Mouse (Mus musculus): ENCODE data around the gene Btbd16. TPM values are rescaled to one million over a fixed set of nuclear protein-coding genes. Genes with fewer than 3 reads are reported as not detected.

Btbd16 gene
- polyA plus RNA-seq, 1 experiment from 2014 or later, result not detected

GRCm38 (mm10) chr7:130800681-130801080, 26.8 kb downstream of the Btbd16 start:
- H3K27ac ChIP-seq (ENCODE audit: low read depth, low read length), result no peak overlapping the region
- no peak for ATAC-seq (replicated peaks; ENCODE audit: insufficient number of reproducible peaks, low FRiP score, low TSS enrichment)
- H3K9ac ChIP-seq (ENCODE audit: low read depth, low read length), result no peak overlapping the region
- no peaks in the 10 kb centered on the region for H3K27me3 ChIP-seq (ENCODE audit: control insufficient read depth, insufficient read depth, low read length)
- no peak overlapping the region for H3K4me3 ChIP-seq (ENCODE audit: low read depth, low read length)
- H3K9me3 ChIP-seq (replicated peaks; ENCODE audit: control insufficient read depth, low read length), result no peaks in the 10 kb centered on the region
- H3K4me2 ChIP-seq, result no peak overlapping the region
- no peaks in the 10 kb centered on the region for H3K36me3 ChIP-seq (ENCODE audit: control insufficient read depth, insufficient read depth, low read length)
- WGBS (ENCODE audit: insufficient replicate concordance), result 59% methylated on average over 4 of the region's 4 CpGs
- no peaks in the 10 kb centered on the region for H3K4me1 ChIP-seq (ENCODE audit: control insufficient read depth, insufficient read depth, low read length)

- Histone ChIP-seq H3K27me3 (ENCODE audit: control insufficient read depth, insufficient read depth, low read length) (no peaks in the 10 kb centered on the region), H3K27ac (ENCODE audit: low read depth, low read length) (no peak overlapping the region), H3K4me2 (no peak overlapping the region), H3K9ac (ENCODE audit: low read depth, low read length) (no peak overlapping the region), H3K9me3 (replicated peaks; ENCODE audit: control insufficient read depth, low read length) (no peaks in the 10 kb centered on the region), H3K4me3 (ENCODE audit: low read depth, low read length) (no peak overlapping the region), H3K36me3 (ENCODE audit: control insufficient read depth, insufficient read depth, low read length) (no peaks in the 10 kb centered on the region), H3K4me1 (ENCODE audit: control insufficient read depth, insufficient read depth, low read length) (no peaks in the 10 kb centered on the region)
- no peak for ATAC-seq (replicated peaks; ENCODE audit: insufficient number of reproducible peaks, low FRiP score, low TSS enrichment)
- 84% methylated on average over 4 of the region's 4 CpGs for WGBS (ENCODE audit: insufficient replicate concordance)
These were observed 27.9 kb downstream of the Btbd16 start for GRCm38 (mm10) chr7:130801811-130802210.

- Histone ChIP-seq H3K9me3 (replicated peaks; ENCODE audit: control insufficient read depth, low read length) (no peaks in the 10 kb centered on the region), H3K27ac (ENCODE audit: low read depth, low read length) (no peak overlapping the region), H3K9ac (ENCODE audit: low read depth, low read length) (no peak overlapping the region), H3K27me3 (ENCODE audit: control insufficient read depth, insufficient read depth, low read length) (no peaks in the 10 kb centered on the region), H3K4me1 (ENCODE audit: control insufficient read depth, insufficient read depth, low read length) (no peaks in the 10 kb centered on the region), H3K4me2 (no peak overlapping the region), H3K4me3 (ENCODE audit: low read depth, low read length) (no peak overlapping the region), H3K36me3 (ENCODE audit: control insufficient read depth, insufficient read depth, low read length) (no peaks in the 10 kb centered on the region)
- no peak for ATAC-seq (replicated peaks; ENCODE audit: insufficient number of reproducible peaks, low FRiP score, low TSS enrichment)
- WGBS (ENCODE audit: insufficient replicate concordance), result 89% methylated on average over 8 of the region's 8 CpGs
These were observed 29.5 kb downstream of the Btbd16 start for GRCm38 (mm10) chr7:130803251-130803825.

- H3K27me3 ChIP-seq (ENCODE audit: control insufficient read depth, insufficient read depth, low read length), result no peaks in the 10 kb centered on the region
- 71% methylated on average over 5 of the region's 5 CpGs for WGBS (ENCODE audit: insufficient replicate concordance)
These were observed 31.1 kb downstream of the Btbd16 start for GRCm38 (mm10) chr7:130804991-130805390.

GRCm38 (mm10) chr7:130807749-130808148, 33.9 kb downstream of the Btbd16 start:
- no peak for ATAC-seq (replicated peaks; ENCODE audit: insufficient number of reproducible peaks, low FRiP score, low TSS enrichment)

More at GRCm38 (mm10) chr7:130804991-130805390, 31.1 kb downstream of the Btbd16 start:
- no peaks in the 10 kb centered on the region for H3K36me3 ChIP-seq (ENCODE audit: control insufficient read depth, insufficient read depth, low read length)
- H3K4me3 ChIP-seq (ENCODE audit: low read depth, low read length), result no peak overlapping the region
- no peaks in the 10 kb centered on the region for H3K9me3 ChIP-seq (replicated peaks; ENCODE audit: control insufficient read depth, low read length)
- no peak overlapping the region for H3K27ac ChIP-seq (ENCODE audit: low read depth, low read length)
- ATAC-seq (replicated peaks; ENCODE audit: insufficient number of reproducible peaks, low FRiP score, low TSS enrichment), result no peak
- H3K4me2 ChIP-seq, result no peak overlapping the region
- H3K9ac ChIP-seq (ENCODE audit: low read depth, low read length), result no peak overlapping the region
- H3K4me1 ChIP-seq (ENCODE audit: control insufficient read depth, insufficient read depth, low read length), result no peaks in the 10 kb centered on the region

GRCm38 (mm10) chr7:130808694-130809093, 34.8 kb downstream of the Btbd16 start:
- Histone ChIP-seq H3K9me3 (replicated peaks; ENCODE audit: control insufficient read depth, low read length) (no peaks in the 10 kb centered on the region), H3K27me3 (ENCODE audit: control insufficient read depth, insufficient read depth, low read length) (no peaks in the 10 kb centered on the region), H3K4me3 (ENCODE audit: low read depth, low read length) (no peak overlapping the region), H3K36me3 (ENCODE audit: control insufficient read depth, insufficient read depth, low read length) (no peaks in the 10 kb centered on the region), H3K27ac (ENCODE audit: low read depth, low read length) (no peak overlapping the region), H3K4me1 (ENCODE audit: control insufficient read depth, insufficient read depth, low read length) (no peaks in the 10 kb centered on the region), H3K4me2 (no peak overlapping the region), H3K9ac (ENCODE audit: low read depth, low read length) (no peak overlapping the region)
- no peak for ATAC-seq (replicated peaks; ENCODE audit: insufficient number of reproducible peaks, low FRiP score, low TSS enrichment)
- 42% methylated on average over 6 of the region's 6 CpGs for WGBS (ENCODE audit: insufficient replicate concordance)

More at GRCm38 (mm10) chr7:130807749-130808148, 33.9 kb downstream of the Btbd16 start:
- H3K27me3 ChIP-seq (ENCODE audit: control insufficient read depth, insufficient read depth, low read length), result no peaks in the 10 kb centered on the region
- WGBS (ENCODE audit: insufficient replicate concordance), result 60% methylated on average over 8 of the region's 8 CpGs
- H3K4me3 ChIP-seq (ENCODE audit: low read depth, low read length), result no peak overlapping the region
- H3K9ac ChIP-seq (ENCODE audit: low read depth, low read length), result no peak overlapping the region
- H3K27ac ChIP-seq (ENCODE audit: low read depth, low read length), result no peak overlapping the region
- no peaks in the 10 kb centered on the region for H3K36me3 ChIP-seq (ENCODE audit: control insufficient read depth, insufficient read depth, low read length)
- H3K4me1 ChIP-seq (ENCODE audit: control insufficient read depth, insufficient read depth, low read length), result no peaks in the 10 kb centered on the region
- no peak overlapping the region for H3K4me2 ChIP-seq
- H3K9me3 ChIP-seq (replicated peaks; ENCODE audit: control insufficient read depth, low read length), result no peaks in the 10 kb centered on the region

GRCm38 (mm10) chr7:130810238-130810637, 36.4 kb downstream of the Btbd16 start:
- Histone ChIP-seq H3K4me3 (ENCODE audit: low read depth, low read length) (no peak overlapping the region), H3K4me2 (no peak overlapping the region), H3K36me3 (ENCODE audit: control insufficient read depth, insufficient read depth, low read length) (no peaks in the 10 kb centered on the region), H3K27me3 (ENCODE audit: control insufficient read depth, insufficient read depth, low read length) (no peaks in the 10 kb centered on the region), H3K4me1 (ENCODE audit: control insufficient read depth, insufficient read depth, low read length) (no peaks in the 10 kb centered on the region), H3K27ac (ENCODE audit: low read depth, low read length) (no peak overlapping the region), H3K9ac (ENCODE audit: low read depth, low read length) (no peak overlapping the region), H3K9me3 (replicated peaks; ENCODE audit: control insufficient read depth, low read length) (no peaks in the 10 kb centered on the region)
- 67% methylated on average over 4 of the region's 4 CpGs for WGBS (ENCODE audit: insufficient replicate concordance)
- no peak for ATAC-seq (replicated peaks; ENCODE audit: insufficient number of reproducible peaks, low FRiP score, low TSS enrichment)

GRCm38 (mm10) chr7:130812407-130812806, 38.5 kb downstream of the Btbd16 start:
- H3K9me3 ChIP-seq (replicated peaks; ENCODE audit: control insufficient read depth, low read length), result no peaks in the 10 kb centered on the region
- ATAC-seq (replicated peaks; ENCODE audit: insufficient number of reproducible peaks, low FRiP score, low TSS enrichment), result no peak
- no peak overlapping the region for H3K27ac ChIP-seq (ENCODE audit: low read depth, low read length)
- H3K4me2 ChIP-seq, result peak overlapping the region; percentile 31
- no peaks in the 10 kb centered on the region for H3K27me3 ChIP-seq (ENCODE audit: control insufficient read depth, insufficient read depth, low read length)
- H3K36me3 ChIP-seq (ENCODE audit: control insufficient read depth, insufficient read depth, low read length), result no peaks in the 10 kb centered on the region
- H3K9ac ChIP-seq (ENCODE audit: low read depth, low read length), result no peak overlapping the region
- no peaks in the 10 kb centered on the region for H3K4me1 ChIP-seq (ENCODE audit: control insufficient read depth, insufficient read depth, low read length)
- 37% methylated on average over 15 of the region's 16 CpGs for WGBS (ENCODE audit: insufficient replicate concordance)
- H3K4me3 ChIP-seq (ENCODE audit: low read depth, low read length), result no peak overlapping the region

GRCm38 (mm10) chr7:130815601-130816000, 41.7 kb downstream of the Btbd16 start:
- H3K9ac ChIP-seq (ENCODE audit: low read depth, low read length), result no peak overlapping the region
- 83% methylated on average over 10 of the region's 10 CpGs for WGBS (ENCODE audit: insufficient replicate concordance)
- no peak overlapping the region for H3K27ac ChIP-seq (ENCODE audit: low read depth, low read length)
- no peak overlapping the region for H3K4me2 ChIP-seq
- ATAC-seq (replicated peaks; ENCODE audit: insufficient number of reproducible peaks, low FRiP score, low TSS enrichment), result no peak
- no peaks in the 10 kb centered on the region for H3K36me3 ChIP-seq (ENCODE audit: control insufficient read depth, insufficient read depth, low read length)
- no peak overlapping the region for H3K4me3 ChIP-seq (ENCODE audit: low read depth, low read length)
- 0 out of 2 replicates have a peak, but pooled peaks cover 2% of the 10 kb centered on the region for H3K27me3 ChIP-seq (ENCODE audit: control insufficient read depth, insufficient read depth, low read length)
- no peaks in the 10 kb centered on the region for H3K9me3 ChIP-seq (replicated peaks; ENCODE audit: control insufficient read depth, low read length)
- H3K4me1 ChIP-seq (ENCODE audit: control insufficient read depth, insufficient read depth, low read length), result peaks cover 6% of the 10 kb centered on the region; the same call in 1 of the 2 replicates
